ENCODE assay signal across 9 mouse cellular contexts in genomic region chr11:69600098-69600497, GRCm38 (mm10). TPM values are rescaled to one million over a fixed set of nuclear protein-coding genes. Genes with fewer than 3 reads are reported as not detected.
DNase-seq lines count a peak whose midpoint lies in the region; ATAC-seq and TF ChIP-seq lines count a peak whose summit lies in the region.
"Had no signal": no experiment of that assay in that cellular context is flagged by ENCODE, and none has a peak within 500 bp of the region (broad histone marks: within the 10 kb centered on the region; RNA-seq: fewer than 3 reads in every experiment).

No protein-coding gene starts in this region.

- 19% methylated on average over 6 of the region's 6 CpGs for WGBS in intestine, embryonic 16.5 days
- 13% methylated on average over 6 of the region's 6 CpGs for WGBS in midbrain, postnatal 0 days

- no peaks in the 10 kb centered on the region for H3K9me3 ChIP-seq in intestine, embryonic 16.5 days (ENCODE audit: control insufficient read depth, low read length)
- H3K9me3 ChIP-seq in midbrain, postnatal 0 days (ENCODE audit: low read length) = no peaks in the 10 kb centered on the region

- H3K4me1 ChIP-seq in intestine, embryonic 16.5 days (ENCODE audit: control insufficient read depth, insufficient read depth, low read length) = peaks cover 28% of the 10 kb centered on the region
- H3K4me1 ChIP-seq in midbrain, postnatal 0 days (ENCODE audit: insufficient read depth, low read length) = peaks cover 8% of the 10 kb centered on the region

- no peak overlapping the region for H3K4me3 ChIP-seq in intestine, embryonic 16.5 days (ENCODE audit: low read length)
- H3K4me3 ChIP-seq in midbrain, postnatal 0 days (ENCODE audit: low read depth, low read length) = no peak overlapping the region

- H3K36me3 ChIP-seq in intestine, embryonic 16.5 days (ENCODE audit: control insufficient read depth, insufficient read depth, low read length) = no peaks in the 10 kb centered on the region
- peaks cover 30% of the 10 kb centered on the region for H3K36me3 ChIP-seq in midbrain, postnatal 0 days (ENCODE audit: insufficient read depth, low read length)

- H3K27ac ChIP-seq in intestine, embryonic 16.5 days (ENCODE audit: low read length) = peak overlapping the region; percentile 25
- no peak overlapping the region for H3K27ac ChIP-seq in midbrain, postnatal 0 days (ENCODE audit: low read depth, low read length)

- DNase-seq in R1 (ENCODE audit: low read depth, low spot score) = peak; percentile 84
- DNase-seq in embryo, embryonic 10.5 days (ENCODE audit: low spot score) = peak; percentile 85
- peak; percentile 71 for DNase-seq in gastrocnemius, postnatal 25 days
- peak; percentile 86 for DNase-seq in left cerebral cortex, postnatal 4 days
- peak; percentile 78 for DNase-seq in midbrain, postnatal 0 days (ENCODE audit: low spot score)
- no peak for DNase-seq in urinary bladder, adult 18-20 months (ENCODE audit: low spot score in 2 of 2)

- peak; percentile 38; the same call in 1 of the 2 replicates for ATAC-seq in intestine, embryonic 16.5 days
- ATAC-seq in midbrain, postnatal 0 days (ENCODE audit: low FRiP score) = peak; percentile 50; the same call in 1 of the 2 replicates
- no peak for ATAC-seq in CD4-positive, CD25-positive, alpha-beta regulatory T cell, adult 4 months

- intact Hi-C loops in left cerebral cortex, postnatal 4 days (cut with DNase I) = no loop called here

- peak overlapping the region; percentile 4; the same call in 1 of the 2 replicates for H3K4me2 ChIP-seq in intestine, embryonic 16.5 days (ENCODE audit: low read depth, low read length)
- H3K4me2 ChIP-seq in midbrain, postnatal 0 days (ENCODE audit: low read depth, low read length, poor library complexity, severe bottlenecking) = no peak overlapping the region

- H3K27me3 ChIP-seq in intestine, embryonic 16.5 days (replicated peaks; ENCODE audit: control insufficient read depth, insufficient read depth, low read length) = peaks cover 8% of the 10 kb centered on the region; the same call in 1 of the 2 replicates
- no peaks in the 10 kb centered on the region for H3K27me3 ChIP-seq in midbrain, postnatal 0 days (ENCODE audit: insufficient read depth, low read length)

- TF ChIP-seq CTCF in midbrain, postnatal 0 days (IDR thresholded peaks at IDR 0.05) = no peak

- 0 out of 2 replicates have a peak overlapping the region, but pooled peaks have one; percentile 19 for H3K9ac ChIP-seq in intestine, embryonic 16.5 days (ENCODE audit: low read depth, low read length)
- H3K9ac ChIP-seq in midbrain, postnatal 0 days (replicated peaks; ENCODE audit: low read length, poor library complexity, severe bottlenecking) = 0 out of 2 replicates have a peak overlapping the region, but pooled peaks have one; percentile 3

RNA-seq across cellular contexts. Expression of gene Atp1b2, which starts 5.6 kb away (rescaled TPM):
- 100 to 1,000 TPM; 365 to 378 TPM for total RNA-seq in gastrocnemius, postnatal 25 days (2021)
- 6.6 and 6.8 TPM in 2 replicates for polyA plus RNA-seq in intestine, embryonic 16.5 days (2015; fragmentation: Nextera tagmentation; extraction: Ambion mirVana)
- total RNA-seq in left cerebral cortex, postnatal 4 days (2021) = 100 to 1,000 TPM; 166 to 200 TPM
- total RNA-seq in midbrain, postnatal 0 days (2014; rRNA removed) = 145 and 161 TPM in 2 replicates
- polyA plus RNA-seq in midbrain, postnatal 0 days (2015; fragmentation: Nextera tagmentation; extraction: Ambion mirVana) = 167 and 175 TPM in 2 replicates
- not detected for polyA plus RNA-seq in CD4-positive, CD25-positive, alpha-beta regulatory T cell, adult 4 months (2017; shearing (Covaris generic))
- total RNA-seq: neutrophil, adult 5-6 weeks had no signal

RNA-seq across cellular contexts. Expression of gene Shbg, which starts 17.6 kb away (rescaled TPM):
- total RNA-seq in gastrocnemius, postnatal 25 days (2021) = under 1 TPM in 1 of 2 experiments, not detected in 1; 0.62 TPM
- polyA plus RNA-seq in intestine, embryonic 16.5 days (2015; fragmentation: Nextera tagmentation; extraction: Ambion mirVana) = 0.10 and 0.72 TPM in 2 replicates
- total RNA-seq in left cerebral cortex, postnatal 4 days (2021) = not detected
- not detected in 2 replicates for total RNA-seq in midbrain, postnatal 0 days (2014; rRNA removed)
- not detected in 2 replicates for polyA plus RNA-seq in midbrain, postnatal 0 days (2015; fragmentation: Nextera tagmentation; extraction: Ambion mirVana)
- polyA plus RNA-seq in CD4-positive, CD25-positive, alpha-beta regulatory T cell, adult 4 months (2017; shearing (Covaris generic)) = not detected
- total RNA-seq: neutrophil, adult 5-6 weeks had no signal

RNA-seq across cellular contexts. Expression of gene Trp53, which starts 19.9 kb away (rescaled TPM):
- total RNA-seq in gastrocnemius, postnatal 25 days (2021) = 10 to 100 TPM; 12.2 to 12.7 TPM
- 132 and 148 TPM in 2 replicates for polyA plus RNA-seq in intestine, embryonic 16.5 days (2015; fragmentation: Nextera tagmentation; extraction: Ambion mirVana)
- 10 to 100 TPM; 38.0 to 39.1 TPM for total RNA-seq in left cerebral cortex, postnatal 4 days (2021)
- 29.5 and 34.5 TPM in 2 replicates for total RNA-seq in midbrain, postnatal 0 days (2014; rRNA removed)
- 30.3 and 31.9 TPM in 2 replicates for polyA plus RNA-seq in midbrain, postnatal 0 days (2015; fragmentation: Nextera tagmentation; extraction: Ambion mirVana)
- 100 to 1,000 TPM; 307 to 416 TPM for polyA plus RNA-seq in CD4-positive, CD25-positive, alpha-beta regulatory T cell, adult 4 months (2017; shearing (Covaris generic))

RNA-seq across cellular contexts. Expression of gene Wrap53, which starts 20.0 kb away (rescaled TPM):
- total RNA-seq in gastrocnemius, postnatal 25 days (2021) = 1 to 10 TPM; 3.4 to 3.7 TPM
- polyA plus RNA-seq in intestine, embryonic 16.5 days (2015; fragmentation: Nextera tagmentation; extraction: Ambion mirVana) = 24.5 and 26.6 TPM in 2 replicates
- total RNA-seq in left cerebral cortex, postnatal 4 days (2021) = 1 to 10 TPM; 8.5 to 8.6 TPM
- total RNA-seq in midbrain, postnatal 0 days (2014; rRNA removed) = 15.7 and 16.8 TPM in 2 replicates
- 12.6 and 14.2 TPM in 2 replicates for polyA plus RNA-seq in midbrain, postnatal 0 days (2015; fragmentation: Nextera tagmentation; extraction: Ambion mirVana)
- polyA plus RNA-seq in CD4-positive, CD25-positive, alpha-beta regulatory T cell, adult 4 months (2017; shearing (Covaris generic)) = 10 to 100 TPM; 23.0 to 31.9 TPM

RNA-seq across cellular contexts. Expression of gene Sat2, which starts 21.7 kb away (rescaled TPM):
- total RNA-seq in gastrocnemius, postnatal 25 days (2021) = 1 to 10 TPM; 2.3 to 2.8 TPM
- polyA plus RNA-seq in intestine, embryonic 16.5 days (2015; fragmentation: Nextera tagmentation; extraction: Ambion mirVana) = 15.4 and 18.1 TPM in 2 replicates
- 10 to 100 TPM in 1 of 2 experiments, 1 to 10 TPM in 1; 8.7 to 12.4 TPM for total RNA-seq in left cerebral cortex, postnatal 4 days (2021)
- total RNA-seq in midbrain, postnatal 0 days (2014; rRNA removed) = 10.5 and 13.3 TPM in 2 replicates
- polyA plus RNA-seq in midbrain, postnatal 0 days (2015; fragmentation: Nextera tagmentation; extraction: Ambion mirVana) = 29.6 and 29.9 TPM in 2 replicates
- not detected for polyA plus RNA-seq in CD4-positive, CD25-positive, alpha-beta regulatory T cell, adult 4 months (2017; shearing (Covaris generic))
- total RNA-seq: neutrophil, adult 5-6 weeks had no signal

Comparison
In these comparisons a context has a peak if more than half of its experiments do, and no peak if none do; other contexts are left out.
1. DNase-seq: peak in R1 (single experiment), embryo, embryonic 10.5 days (single experiment), gastrocnemius, postnatal 25 days (single experiment), left cerebral cortex, postnatal 4 days (single experiment) and midbrain, postnatal 0 days (single experiment); none in urinary bladder, adult 18-20 months (0 of 2).